Comparison of ENCODE assay signal across 15 mouse cellular contexts in genomic region chr13:59688338-59688770, GRCm38 (mm10). TPM values are rescaled to one million over a fixed set of nuclear protein-coding genes. Genes with fewer than 3 reads are reported as not detected.
A peak's percentile ranks its signal among the peaks of the same experiment; 100 is the strongest.
DNase-seq lines count a peak whose midpoint lies in the region; ATAC-seq and TF ChIP-seq lines count a peak whose summit lies in the region.
"Had no signal": no experiment of that assay in that cellular context is flagged by ENCODE, and none has a peak within 500 bp of the region (broad histone marks: within the 10 kb centered on the region; RNA-seq: fewer than 3 reads in every experiment).

No protein-coding gene starts in this region.

- no peak overlapping the region for H3K27ac ChIP-seq in layer of hippocampus, adult 2 months
- H3K27ac ChIP-seq: forebrain, embryonic 12.5 days had no signal

- peak; percentile 73 for TF ChIP-seq CTCF in layer of hippocampus, adult 2 months (conservative IDR thresholded peaks at IDR 0.05)

- peak; percentile 28; the same call in 1 of the 2 replicates for ATAC-seq in megakaryocyte progenitor cell, adult 5-6 weeks (replicated peaks; ENCODE audit: poor library complexity)

- peak; percentile 10 for DNase-seq in adrenal gland, adult 2 months
- no peak for DNase-seq in adrenal gland, adult (ENCODE audit: inconsistent age in 2 of 2, low spot score in 1 of 2)
- DNase-seq in layer of hippocampus, adult 2 months (ENCODE audit: low spot score in 2 of 2), result no peak
- no peak for DNase-seq in layer of hippocampus, adult 18-20 months (ENCODE audit: low spot score in 2 of 2)
- peak; percentile 24 for DNase-seq in urinary bladder, postnatal 14 days (ENCODE audit: low spot score)
- no peak for DNase-seq in urinary bladder, postnatal 4 days (ENCODE audit: low spot score in 2 of 2)
- DNase-seq in adipocyte (ENCODE audit: low spot score), result no peak
- DNase-seq: adrenal gland, postnatal 25 days; midbrain, embryonic 14.5 days had no signal

- no peak overlapping the region for H3K4me3 ChIP-seq in layer of hippocampus, adult 2 months
- H3K4me3 ChIP-seq: forebrain, embryonic 12.5 days had no signal

RNA-seq across cellular contexts. Expression of gene 4921517D22Rik, which starts 5.6 kb away (rescaled TPM):
- not detected for total RNA-seq in adrenal gland, adult 2 months (2021)
- polyA plus RNA-seq in adrenal gland, adult 2 months (2012; rRNA removed), result not detected in 2 replicates
- not detected for total RNA-seq in layer of hippocampus, adult 2 months (2021)
- not detected for total RNA-seq in layer of hippocampus, adult 18-20 months (2021)
- 0.05 TPM in 1 of 2 replicates, not detected in the other for total RNA-seq in megakaryocyte progenitor cell, adult 5-6 weeks (2015)
- not detected in 2 replicates for total RNA-seq in megakaryocyte progenitor cell, adult 5-6 weeks (2017)
- total RNA-seq: adrenal gland, postnatal 25 days; hematopoietic stem cell, adult 5-6 weeks had no signal
- polyA plus RNA-seq: forebrain, embryonic 12.5 days; G1E; large intestine, adult 2 months; liver, embryonic 11.5 days; midbrain, embryonic 14.5 days had no signal

RNA-seq across cellular contexts. Expression of gene Golm1, which starts 12.7 kb away (rescaled TPM):
- total RNA-seq in adrenal gland, adult 2 months (2021), result 10 to 100 TPM in 1 of 2 experiments, 1 to 10 TPM in 1; 6.7 to 10.4 TPM
- polyA plus RNA-seq in adrenal gland, adult 2 months (2012; rRNA removed), result 1.2 and 1.4 TPM in 2 replicates
- 10 to 100 TPM; 67.4 to 71.8 TPM for total RNA-seq in layer of hippocampus, adult 2 months (2021)
- total RNA-seq in layer of hippocampus, adult 18-20 months (2021), result 10 to 100 TPM; 63.2 to 71.2 TPM
- total RNA-seq in megakaryocyte progenitor cell, adult 5-6 weeks (2015), result 11.8 and 14.3 TPM in 2 replicates
- total RNA-seq in megakaryocyte progenitor cell, adult 5-6 weeks (2017), result 18.5 and 26.2 TPM in 2 replicates

RNA-seq across cellular contexts. Expression of gene Spata31d1a, which starts 21.8 kb away (rescaled TPM):
- total RNA-seq in adrenal gland, adult 2 months (2021), result not detected
- not detected in 2 replicates for polyA plus RNA-seq in adrenal gland, adult 2 months (2012; rRNA removed)
- total RNA-seq in layer of hippocampus, adult 2 months (2021), result under 1 TPM; 0.22 to 0.26 TPM
- total RNA-seq in layer of hippocampus, adult 18-20 months (2021), result under 1 TPM; 0.53 to 0.57 TPM
- total RNA-seq in megakaryocyte progenitor cell, adult 5-6 weeks (2015), result not detected in 2 replicates
- not detected in 2 replicates for total RNA-seq in megakaryocyte progenitor cell, adult 5-6 weeks (2017)
- total RNA-seq: adrenal gland, postnatal 25 days; hematopoietic stem cell, adult 5-6 weeks had no signal
- polyA plus RNA-seq: G1E; large intestine, adult 2 months; midbrain, embryonic 14.5 days had no signal

RNA-seq across cellular contexts. Expression of gene Spata31d1b, which starts 23.7 kb away (rescaled TPM):
- not detected for total RNA-seq in adrenal gland, adult 2 months (2021)
- polyA plus RNA-seq in adrenal gland, adult 2 months (2012; rRNA removed), result not detected in 2 replicates
- under 1 TPM in 1 of 2 experiments, not detected in 1; 0.12 TPM for total RNA-seq in layer of hippocampus, adult 2 months (2021)
- not detected for total RNA-seq in layer of hippocampus, adult 18-20 months (2021)
- not detected in 2 replicates for total RNA-seq in megakaryocyte progenitor cell, adult 5-6 weeks (2015)
- total RNA-seq in megakaryocyte progenitor cell, adult 5-6 weeks (2017), result not detected in 2 replicates
- total RNA-seq: adrenal gland, postnatal 25 days; hematopoietic stem cell, adult 5-6 weeks had no signal
- polyA plus RNA-seq: forebrain, embryonic 12.5 days; G1E; large intestine, adult 2 months; liver, embryonic 11.5 days; midbrain, embryonic 14.5 days had no signal

RNA-seq across cellular contexts. Expression of gene Spata31d1d, which starts 43.2 kb away (rescaled TPM):
- total RNA-seq in adrenal gland, adult 2 months (2021), result not detected
- not detected in 2 replicates for polyA plus RNA-seq in adrenal gland, adult 2 months (2012; rRNA removed)
- not detected for total RNA-seq in layer of hippocampus, adult 2 months (2021)
- total RNA-seq in layer of hippocampus, adult 18-20 months (2021), result not detected
- total RNA-seq in megakaryocyte progenitor cell, adult 5-6 weeks (2015), result not detected in 2 replicates
- not detected in 2 replicates for total RNA-seq in megakaryocyte progenitor cell, adult 5-6 weeks (2017)
- total RNA-seq: adrenal gland, postnatal 25 days; hematopoietic stem cell, adult 5-6 weeks had no signal
- polyA plus RNA-seq: forebrain, embryonic 12.5 days; G1E; large intestine, adult 2 months; liver, embryonic 11.5 days; midbrain, embryonic 14.5 days had no signal

Comparison
In these comparisons a context has a peak if more than half of its experiments do, and no peak if none do; other contexts are left out.
1. DNase-seq: peak in adrenal gland, adult 2 months (single experiment) and urinary bladder, postnatal 14 days (single experiment); none in adrenal gland, adult (0 of 2), layer of hippocampus, adult 2 months (0 of 2), layer of hippocampus, adult 18-20 months (0 of 2), urinary bladder, postnatal 4 days (0 of 2) and adipocyte (single experiment).